20 mouse cellular contexts compared by ENCODE assay signal in the genomic region with DNA sequence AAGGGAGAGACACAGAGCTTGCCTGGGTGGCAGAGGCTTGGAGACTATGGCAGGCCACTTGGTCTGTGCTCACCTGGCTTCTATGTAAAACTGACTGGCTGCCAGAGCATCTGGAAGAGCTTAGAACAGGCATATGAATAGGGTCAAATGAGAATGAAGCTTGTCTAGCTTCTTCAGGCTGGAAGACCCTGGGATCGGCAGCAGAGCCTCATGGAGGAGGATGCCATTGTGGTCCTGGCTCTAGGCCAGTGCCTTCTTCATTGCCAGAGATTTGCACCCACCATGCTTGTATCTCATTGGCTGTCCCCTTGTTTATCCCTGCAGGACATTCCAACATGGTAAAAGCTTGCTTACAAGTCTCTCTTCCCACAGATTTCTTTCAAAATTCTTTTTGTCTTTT. TPM values are rescaled to one million over a fixed set of nuclear protein-coding genes. Genes with fewer than 3 reads are reported as not detected.
A peak's percentile ranks its signal among the peaks of the same experiment; 100 is the strongest.
DNase-seq lines count a peak whose midpoint lies in the region; ATAC-seq and TF ChIP-seq lines count a peak whose summit lies in the region.
"Had no signal": no experiment of that assay in that cellular context is flagged by ENCODE, and none has a peak within 500 bp of the region (broad histone marks: within the 10 kb centered on the region; RNA-seq: fewer than 3 reads in every experiment).

No protein-coding gene starts in this region.

- WGBS in hindbrain, postnatal 0 days: 37% methylated on average over 1 of the region's 1 CpGs
- 52% methylated on average over 1 of the region's 1 CpGs for WGBS in hindbrain, embryonic 10.5 days
- WGBS in lung, postnatal 0 days: 25% methylated on average over 1 of the region's 1 CpGs
- 15% methylated on average over 1 of the region's 1 CpGs for WGBS in limb, embryonic 14.5 days
- WGBS in intestine, embryonic 16.5 days: 52% methylated on average over 1 of the region's 1 CpGs

- no peaks in the 10 kb centered on the region for H3K4me1 ChIP-seq in hindbrain, postnatal 0 days (ENCODE audit: insufficient read depth, low read length)
- 0 out of 2 replicates have a peak, but pooled peaks cover 2% of the 10 kb centered on the region for H3K4me1 ChIP-seq in hindbrain, embryonic 10.5 days (replicated peaks)
- no peaks in the 10 kb centered on the region for H3K4me1 ChIP-seq in lung, postnatal 0 days (ENCODE audit: insufficient read depth, low read depth, low read length)
- peaks cover 9% of the 10 kb centered on the region for H3K4me1 ChIP-seq in limb, embryonic 14.5 days (ENCODE audit: control insufficient read depth, insufficient read depth, low read length)
- 0 out of 2 replicates have a peak, but pooled peaks cover 3% of the 10 kb centered on the region for H3K4me1 ChIP-seq in intestine, embryonic 16.5 days (ENCODE audit: control insufficient read depth, insufficient read depth, low read length)
- H3K4me1 ChIP-seq: hindbrain, embryonic 13.5 days; liver, embryonic 15.5 days; stomach, embryonic 15.5 days had no signal

- no peak overlapping the region for H3K9ac ChIP-seq in hindbrain, postnatal 0 days (replicated peaks; ENCODE audit: low read length)
- H3K9ac ChIP-seq in lung, postnatal 0 days (replicated peaks; ENCODE audit: low read depth): no peak overlapping the region
- no peak overlapping the region for H3K9ac ChIP-seq in limb, embryonic 14.5 days (ENCODE audit: low read depth, low read length, severe bottlenecking)
- no peak overlapping the region for H3K9ac ChIP-seq in intestine, embryonic 16.5 days (ENCODE audit: low read depth, low read length)
- H3K9ac ChIP-seq: hindbrain, embryonic 13.5 days; intestine, embryonic 15.5 days; kidney, embryonic 15.5 days; limb, embryonic 12.5 days; liver, embryonic 15.5 days; neural tube, embryonic 13.5 days; stomach, embryonic 15.5 days had no signal

- H3K27ac ChIP-seq in hindbrain, postnatal 0 days: no peak overlapping the region
- no peak overlapping the region for H3K27ac ChIP-seq in hindbrain, embryonic 10.5 days
- no peak overlapping the region for H3K27ac ChIP-seq in lung, postnatal 0 days (ENCODE audit: low read length)
- H3K27ac ChIP-seq in limb, embryonic 14.5 days (replicated peaks; ENCODE audit: low read depth, low read length): no peak overlapping the region
- H3K27ac ChIP-seq in intestine, embryonic 16.5 days (ENCODE audit: low read length): no peak overlapping the region
- H3K27ac ChIP-seq: hindbrain, embryonic 13.5 days; intestine, embryonic 15.5 days; kidney, embryonic 15.5 days; limb, embryonic 12.5 days; liver, embryonic 15.5 days; neural tube, embryonic 13.5 days; stomach, embryonic 15.5 days had no signal

- no peak for TF ChIP-seq EP300 in lung, postnatal 0 days (IDR thresholded peaks at IDR 0.05)

- H3K36me3 ChIP-seq in hindbrain, postnatal 0 days (ENCODE audit: insufficient read depth, low read length): no peaks in the 10 kb centered on the region
- no peaks in the 10 kb centered on the region for H3K36me3 ChIP-seq in hindbrain, embryonic 10.5 days
- H3K36me3 ChIP-seq in lung, postnatal 0 days (ENCODE audit: insufficient read depth, low read length): no peaks in the 10 kb centered on the region
- H3K36me3 ChIP-seq in limb, embryonic 14.5 days (ENCODE audit: control insufficient read depth, insufficient read depth, low read length): no peaks in the 10 kb centered on the region
- H3K36me3 ChIP-seq in intestine, embryonic 16.5 days (ENCODE audit: control insufficient read depth, insufficient read depth, low read length): no peaks in the 10 kb centered on the region
- H3K36me3 ChIP-seq: G1E; hindbrain, embryonic 13.5 days; intestine, embryonic 15.5 days; kidney, embryonic 15.5 days; limb, embryonic 12.5 days; liver, embryonic 15.5 days; neural tube, embryonic 13.5 days; stomach, embryonic 15.5 days had no signal

- no peaks in the 10 kb centered on the region for H3K9me3 ChIP-seq in hindbrain, postnatal 0 days (ENCODE audit: low read length)
- no peaks in the 10 kb centered on the region for H3K9me3 ChIP-seq in hindbrain, embryonic 10.5 days
- H3K9me3 ChIP-seq in lung, postnatal 0 days (ENCODE audit: low read length): no peaks in the 10 kb centered on the region
- no peaks in the 10 kb centered on the region for H3K9me3 ChIP-seq in limb, embryonic 14.5 days (ENCODE audit: control insufficient read depth, low read length)
- no peaks in the 10 kb centered on the region for H3K9me3 ChIP-seq in intestine, embryonic 16.5 days (ENCODE audit: control insufficient read depth, low read length)
- H3K9me3 ChIP-seq: G1E; hindbrain, embryonic 13.5 days; intestine, embryonic 15.5 days; limb, embryonic 12.5 days; liver, embryonic 15.5 days; neural tube, embryonic 13.5 days; stomach, embryonic 15.5 days had no signal

- no peak for TF ChIP-seq CTCF in hindbrain, postnatal 0 days (IDR thresholded peaks at IDR 0.05; ENCODE audit: low read depth)
- no peak for TF ChIP-seq CTCF in lung, postnatal 0 days (IDR thresholded peaks at IDR 0.05)

- no peak overlapping the region for H3K4me2 ChIP-seq in hindbrain, postnatal 0 days (ENCODE audit: low read depth, low read length)
- no peak overlapping the region for H3K4me2 ChIP-seq in lung, postnatal 0 days (replicated peaks; ENCODE audit: low read depth, low read length)
- H3K4me2 ChIP-seq in limb, embryonic 14.5 days (replicated peaks; ENCODE audit: low read depth, low read length, severe bottlenecking): no peak overlapping the region
- no peak overlapping the region for H3K4me2 ChIP-seq in intestine, embryonic 16.5 days (ENCODE audit: low read depth, low read length)
- H3K4me2 ChIP-seq: hindbrain, embryonic 13.5 days; intestine, embryonic 15.5 days; kidney, embryonic 15.5 days; limb, embryonic 12.5 days; liver, embryonic 15.5 days; neural tube, embryonic 13.5 days; stomach, embryonic 15.5 days had no signal

- ATAC-seq in hindbrain, postnatal 0 days: peak; percentile 43; the same call in 1 of the 2 replicates
- peak; percentile 36; the same call in 1 of the 2 replicates for ATAC-seq in lung, postnatal 0 days
- ATAC-seq in limb, embryonic 14.5 days (ENCODE audit: low FRiP score, low read depth): no peak
- no peak for ATAC-seq in intestine, embryonic 16.5 days

- no peak overlapping the region for H3K4me3 ChIP-seq in hindbrain, postnatal 0 days (ENCODE audit: low read length)
- no peak overlapping the region for H3K4me3 ChIP-seq in hindbrain, embryonic 10.5 days
- H3K4me3 ChIP-seq in lung, postnatal 0 days (ENCODE audit: low read depth, low read length): no peak overlapping the region
- no peak overlapping the region for H3K4me3 ChIP-seq in limb, embryonic 14.5 days (replicated peaks; ENCODE audit: low read length)
- H3K4me3 ChIP-seq in intestine, embryonic 16.5 days (ENCODE audit: low read length): no peak overlapping the region
- H3K4me3 ChIP-seq: erythroblast, embryonic 14.5 days; hindbrain, embryonic 13.5 days; intestine, embryonic 15.5 days; kidney, embryonic 15.5 days; limb, embryonic 12.5 days; liver, embryonic 15.5 days; megakaryocyte, embryonic 14.5 days; neural tube, embryonic 13.5 days; stomach, embryonic 15.5 days had no signal

- no peaks in the 10 kb centered on the region for H3K27me3 ChIP-seq in hindbrain, postnatal 0 days (ENCODE audit: insufficient read depth, low read length)
- H3K27me3 ChIP-seq in hindbrain, embryonic 10.5 days (ENCODE audit: insufficient read depth, poor library complexity, severe bottlenecking): no peaks in the 10 kb centered on the region
- no peaks in the 10 kb centered on the region for H3K27me3 ChIP-seq in lung, postnatal 0 days (replicated peaks; ENCODE audit: insufficient read depth, low read length)
- no peaks in the 10 kb centered on the region for H3K27me3 ChIP-seq in limb, embryonic 14.5 days (ENCODE audit: control insufficient read depth, insufficient read depth, low read length)
- H3K27me3 ChIP-seq in intestine, embryonic 16.5 days (replicated peaks; ENCODE audit: control insufficient read depth, insufficient read depth, low read length): no peaks in the 10 kb centered on the region
- H3K27me3 ChIP-seq: hindbrain, embryonic 13.5 days; intestine, embryonic 15.5 days; kidney, embryonic 15.5 days; limb, embryonic 12.5 days; liver, embryonic 15.5 days; megakaryocyte, embryonic 14.5 days; neural tube, embryonic 13.5 days; stomach, embryonic 15.5 days had no signal

- peak; percentile 21 for DNase-seq in hindbrain, postnatal 0 days (ENCODE audit: low spot score)
- no peak for DNase-seq in hindbrain, embryonic 10.5 days (ENCODE audit: low spot score)
- no peak for DNase-seq in lung, postnatal 0 days (ENCODE audit: low spot score)
- no peak for DNase-seq in lung, adult 18-20 months
- DNase-seq in R1 (ENCODE audit: low read depth, low spot score): peak; percentile 61
- DNase-seq in limb, embryonic 14.5 days (ENCODE audit: low spot score): peak; percentile 22
- DNase-seq: adrenal gland, postnatal 10 days; cerebellum, adult 18-20 months; thymus, adult 2 months had no signal

- TF ChIP-seq POLR2A in limb, embryonic 14.5 days (IDR thresholded peaks at IDR 0.05; ENCODE audit: borderline replicate concordance, extremely low read depth, insufficient read depth, insufficient read length): no peak

RNA-seq across cellular contexts. Expression of gene Tiparp, which starts 45.9 kb away (rescaled TPM):
- total RNA-seq in hindbrain, postnatal 0 days (2014; rRNA removed): 21.6 and 23.7 TPM in 2 replicates
- 21.6 and 22.0 TPM in 2 replicates for polyA plus RNA-seq in hindbrain, postnatal 0 days (2015; fragmentation: Nextera tagmentation; extraction: Ambion mirVana)
- polyA plus RNA-seq in hindbrain, embryonic 10.5 days (2016; fragmentation: Nextera tagmentation; extraction: Ambion mirVana): 36.2 and 47.8 TPM in 2 replicates
- 45.1 and 45.3 TPM in 2 replicates for polyA plus RNA-seq in lung, postnatal 0 days (2015; fragmentation: Nextera tagmentation; extraction: Ambion mirVana)
- polyA plus RNA-seq in limb, embryonic 14.5 days (2012; rRNA removed): 7.7 and 8.9 TPM in 2 replicates
- 29.9 and 31.4 TPM in 2 replicates for polyA plus RNA-seq in limb, embryonic 14.5 days (2014; fragmentation: Nextera tagmentation; extraction: Ambion mirVana)
- 39.5 and 41.9 TPM in 2 replicates for polyA plus RNA-seq in intestine, embryonic 16.5 days (2015; fragmentation: Nextera tagmentation; extraction: Ambion mirVana)

Comparison
In these comparisons a context has a peak if more than half of its experiments do, and no peak if none do; other contexts are left out.
1. DNase-seq: peak in hindbrain, postnatal 0 days (single experiment), R1 (single experiment) and limb, embryonic 14.5 days (single experiment); none in hindbrain, embryonic 10.5 days (single experiment), lung, postnatal 0 days (single experiment) and lung, adult 18-20 months (0 of 2).
2. ATAC-seq: peak in hindbrain, postnatal 0 days (single experiment) and lung, postnatal 0 days (single experiment); none in limb, embryonic 14.5 days (single experiment) and intestine, embryonic 16.5 days (single experiment).